Mouse (Mus musculus): Measurements from ENCODE around the gene Ddx20.
A peak's percentile ranks its signal among the peaks of the same experiment; 100 is the strongest.

Ddx20 gene

GRCm38 (mm10) chr3:105665105-105665765 lies 22.1 kb downstream of the Ddx20 start:
- no peak for DNase-seq

- peak; percentile 12 for DNase-seq
Measured at GRCm38 (mm10) chr3:105663043-105663442, 24.3 kb downstream of the Ddx20 start.

- no peak for DNase-seq
Measured at GRCm38 (mm10) chr3:105660530-105660929, 26.8 kb downstream of the Ddx20 start.

GRCm38 (mm10) chr3:105655031-105655585 lies 32.3 kb downstream of the Ddx20 start:
- no peak for DNase-seq

GRCm38 (mm10) chr3:105653544-105654380 lies 33.6 kb downstream of the Ddx20 start:
- DNase-seq, result no peak

- no peak for DNase-seq
Measured at GRCm38 (mm10) chr3:105648889-105649567, 38.3 kb downstream of the Ddx20 start.

- no peak for DNase-seq
Measured at GRCm38 (mm10) chr3:105643566-105643965, 43.8 kb downstream of the Ddx20 start.

- peak; percentile 17 for DNase-seq
Measured at GRCm38 (mm10) chr3:105642186-105642585, 45.2 kb downstream of the Ddx20 start.

- DNase-seq, result no peak
Measured at GRCm38 (mm10) chr3:105633021-105633420, 54.4 kb downstream of the Ddx20 start.

- DNase-seq, result peak; percentile 8
Measured at GRCm38 (mm10) chr3:105632296-105632695, 55.1 kb downstream of the Ddx20 start.
